Mouse (Mus musculus): Measurements from ENCODE around the gene Gaa.
"Not testable (repeated sequence)": the region's sequence is repeated elsewhere in the genome, so short reads cannot be mapped to it uniquely, and the experiment has no call there.

Gene Gaa

DNA sequence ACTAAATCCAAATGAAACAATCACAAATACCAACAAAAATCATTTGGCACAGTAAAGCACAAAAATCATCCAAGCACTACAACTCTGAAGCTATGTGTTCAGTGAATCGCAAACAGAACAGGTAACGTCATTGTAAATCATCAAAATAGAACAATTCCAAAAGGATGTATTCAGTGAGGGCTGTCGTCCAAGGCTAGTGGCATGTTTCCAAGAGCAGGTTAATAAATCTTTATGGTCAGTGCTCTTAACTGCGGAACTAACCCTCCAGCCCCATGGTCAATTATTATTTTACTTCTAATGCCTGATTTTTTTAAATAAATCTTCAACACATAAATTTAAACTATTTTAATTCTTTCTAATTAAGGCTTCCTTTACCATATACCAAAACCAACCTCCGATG, 11.1 kb upstream of the Gaa start:
- DNase-seq: not testable (repeated sequence)

DNA sequence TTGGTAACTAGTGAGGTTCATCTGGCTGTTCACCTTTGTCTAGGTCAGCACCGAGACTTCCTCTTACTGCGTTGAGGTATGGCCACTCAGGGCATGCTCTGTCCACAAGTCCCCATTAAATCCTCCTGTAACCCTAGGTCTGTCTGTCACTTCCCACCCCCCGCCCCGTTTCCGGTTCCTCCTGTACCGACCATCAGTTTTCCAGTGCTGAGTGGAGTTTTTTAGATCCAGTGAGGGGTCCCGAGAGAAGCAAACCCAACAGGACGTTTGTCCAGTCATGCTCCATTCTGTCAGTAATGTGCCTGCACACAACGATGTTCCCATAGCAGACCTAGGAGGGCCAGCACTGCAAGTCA, 9.5 kb upstream of the Gaa start:
- DNase-seq: no peak

DNA sequence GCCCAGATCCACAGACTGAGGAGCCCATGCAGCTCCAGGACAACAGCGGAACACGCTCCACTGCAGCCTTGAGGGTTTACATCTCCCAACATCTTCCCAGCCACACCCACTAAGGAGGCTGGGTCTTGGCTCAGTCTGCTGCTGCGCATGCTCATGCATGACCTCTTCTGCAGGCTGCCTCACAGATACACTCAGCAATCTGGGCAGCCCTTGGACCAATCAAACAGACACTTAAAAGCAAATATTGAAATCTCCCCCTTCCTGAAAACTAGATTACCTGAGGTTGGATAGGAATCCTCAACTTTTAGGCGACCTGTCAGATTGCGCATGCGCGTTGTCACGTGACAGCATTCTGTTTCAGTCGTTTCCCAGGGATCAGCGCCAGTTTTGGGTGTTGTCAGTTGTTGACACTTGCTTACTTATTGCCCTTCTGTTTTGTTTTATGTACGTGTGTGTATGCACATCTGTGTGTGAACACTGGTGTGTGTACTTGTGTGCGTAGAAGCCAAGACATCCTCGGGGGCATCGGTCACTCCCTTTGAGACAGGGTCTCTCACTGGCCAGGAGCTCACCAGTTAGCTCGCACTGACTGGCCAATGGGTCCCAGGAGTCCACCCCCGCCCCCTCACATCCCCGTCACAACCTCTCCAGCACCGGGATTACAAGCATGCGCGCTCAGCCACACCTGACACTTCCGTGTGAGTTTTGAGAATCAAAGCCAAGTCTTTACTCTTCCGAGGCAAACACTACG, 8.9 kb upstream of the Gaa start:
- DNase-seq: peak; percentile 64

DNA sequence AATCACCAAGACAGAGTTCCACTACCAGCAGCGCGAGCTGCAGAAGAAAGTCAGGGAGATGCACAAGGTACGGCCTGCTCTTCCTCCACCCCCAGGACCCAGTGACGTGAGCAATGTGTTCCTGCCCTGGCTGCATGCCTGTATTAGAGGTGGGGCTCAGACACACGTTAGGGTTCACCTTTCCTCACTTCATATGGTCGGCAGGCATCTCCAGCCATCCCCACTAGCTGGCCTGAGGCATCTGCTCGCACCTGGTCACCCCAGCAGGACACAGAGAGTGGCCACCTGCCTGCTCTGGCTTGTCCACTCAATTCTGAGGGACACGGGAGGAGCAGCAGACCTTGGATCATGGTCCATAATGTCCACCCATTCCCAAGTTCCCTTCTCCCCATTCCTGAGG, 7.7 kb upstream of the Gaa start:
- no peak for DNase-seq

DNA sequence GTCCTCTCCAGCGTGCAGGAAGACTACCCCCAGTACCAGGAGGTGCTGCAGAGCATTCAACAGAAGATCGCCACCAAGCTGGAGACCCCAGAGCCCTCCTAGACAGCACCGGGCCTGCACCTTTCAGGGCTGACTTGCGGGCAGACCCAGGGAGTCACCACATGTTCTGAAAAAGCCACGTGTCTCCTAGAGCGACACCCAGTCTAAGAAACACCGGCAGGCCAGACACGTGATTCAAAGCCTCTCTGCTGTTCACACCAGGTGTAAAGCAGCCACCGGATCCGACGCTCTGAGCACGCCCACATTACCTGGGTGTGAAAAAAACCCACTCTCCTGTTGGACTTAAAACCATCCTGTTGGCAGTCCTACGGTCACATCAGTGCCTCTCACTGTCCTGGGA, 3.3 kb upstream of the Gaa start:
- DNase-seq: no peak

DNA sequence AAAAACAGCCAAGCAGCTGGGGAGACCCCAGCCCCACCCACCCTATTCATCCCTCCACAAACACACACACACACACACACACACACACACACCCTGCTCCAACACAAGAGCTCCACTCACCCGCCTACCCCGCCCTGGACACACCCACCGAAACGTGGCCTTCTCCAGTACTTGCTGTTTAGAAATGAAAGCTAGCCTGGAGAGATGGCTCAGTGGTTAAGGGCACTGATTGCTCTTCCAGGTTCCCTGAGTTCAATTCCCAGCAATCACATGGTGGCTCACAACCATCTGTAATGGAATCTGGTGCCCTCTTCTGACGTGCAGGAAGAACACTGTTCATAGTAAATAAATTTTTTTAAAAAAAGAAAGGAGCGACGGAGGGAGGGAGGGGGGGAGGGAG, 1.9 kb upstream of the Gaa start:
- DNase-seq: peak; percentile 36

DNA sequence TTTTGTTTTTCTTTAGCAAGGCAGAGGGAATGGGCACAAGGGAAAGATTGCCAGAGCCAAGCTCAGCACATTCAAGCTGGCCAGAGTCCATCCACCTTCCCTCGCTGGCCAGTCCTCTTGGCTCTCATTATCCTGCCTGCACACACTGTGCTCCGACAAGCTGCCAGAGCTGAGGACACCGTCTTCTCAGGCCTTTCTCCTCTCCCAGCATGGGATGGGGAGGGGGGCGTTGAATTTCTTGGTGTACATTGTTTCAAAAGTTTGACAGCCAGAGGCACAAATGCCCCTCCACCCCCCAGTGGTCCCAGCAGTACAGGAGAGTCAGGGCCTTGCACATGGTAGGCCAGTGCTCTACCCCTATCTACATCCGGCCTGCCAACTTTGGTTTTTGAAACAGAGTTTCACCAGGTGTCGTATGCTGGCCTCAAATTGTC, 429 bp upstream of the Gaa start:
- no peak for DNase-seq

DNA sequence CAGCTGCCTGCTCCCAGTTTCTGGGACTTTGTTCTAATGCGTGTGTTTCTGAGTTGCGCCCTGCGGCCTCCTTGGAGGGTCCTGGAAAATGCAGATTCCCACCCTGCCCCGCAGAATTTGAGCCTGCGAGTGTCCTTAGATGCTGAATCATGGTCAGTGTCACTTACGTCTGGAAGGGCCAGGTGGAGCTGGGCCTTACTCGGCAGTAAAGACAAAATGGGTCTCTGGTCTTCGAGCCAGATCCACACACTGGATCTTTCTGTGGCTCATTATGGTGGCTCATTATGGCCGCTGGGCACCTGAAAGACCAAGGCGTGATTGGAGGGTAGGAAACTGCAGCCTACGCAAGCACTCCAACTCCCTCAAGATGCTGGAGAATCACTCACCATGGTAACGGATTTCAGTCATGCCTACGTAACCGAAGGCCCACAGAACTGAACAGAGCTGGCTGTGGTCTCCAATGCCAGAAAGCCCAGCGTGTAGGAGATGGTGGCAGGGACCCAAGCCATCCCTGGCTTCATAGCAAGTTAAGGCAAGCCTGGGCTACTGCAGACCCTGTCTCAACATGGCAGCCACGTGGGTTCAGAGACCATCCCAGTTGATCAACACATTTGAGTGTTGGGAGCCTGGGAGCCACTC, 989 bp downstream of the Gaa start:
- DNase-seq: no peak

DNA sequence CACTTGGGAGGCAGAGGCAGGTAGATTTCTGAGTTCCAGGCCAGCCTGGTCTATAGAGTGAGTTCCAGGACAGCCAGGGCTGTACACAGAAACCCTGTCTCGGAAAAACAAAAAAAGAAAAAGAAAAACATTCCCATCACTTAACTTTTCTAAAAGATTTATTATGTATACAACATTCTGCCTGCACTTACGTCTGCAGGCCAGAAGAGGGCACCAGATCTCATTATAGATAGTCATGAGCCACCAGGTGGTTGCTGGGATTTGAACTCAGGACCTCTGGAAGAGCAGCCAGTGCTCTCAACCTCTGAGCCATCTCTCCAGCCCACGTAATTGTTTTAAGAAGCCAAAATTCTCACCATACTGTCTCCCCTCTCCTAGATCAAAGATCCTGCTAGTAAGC, 4.8 kb downstream of the Gaa start:
- not testable (repeated sequence) for DNase-seq

DNA sequence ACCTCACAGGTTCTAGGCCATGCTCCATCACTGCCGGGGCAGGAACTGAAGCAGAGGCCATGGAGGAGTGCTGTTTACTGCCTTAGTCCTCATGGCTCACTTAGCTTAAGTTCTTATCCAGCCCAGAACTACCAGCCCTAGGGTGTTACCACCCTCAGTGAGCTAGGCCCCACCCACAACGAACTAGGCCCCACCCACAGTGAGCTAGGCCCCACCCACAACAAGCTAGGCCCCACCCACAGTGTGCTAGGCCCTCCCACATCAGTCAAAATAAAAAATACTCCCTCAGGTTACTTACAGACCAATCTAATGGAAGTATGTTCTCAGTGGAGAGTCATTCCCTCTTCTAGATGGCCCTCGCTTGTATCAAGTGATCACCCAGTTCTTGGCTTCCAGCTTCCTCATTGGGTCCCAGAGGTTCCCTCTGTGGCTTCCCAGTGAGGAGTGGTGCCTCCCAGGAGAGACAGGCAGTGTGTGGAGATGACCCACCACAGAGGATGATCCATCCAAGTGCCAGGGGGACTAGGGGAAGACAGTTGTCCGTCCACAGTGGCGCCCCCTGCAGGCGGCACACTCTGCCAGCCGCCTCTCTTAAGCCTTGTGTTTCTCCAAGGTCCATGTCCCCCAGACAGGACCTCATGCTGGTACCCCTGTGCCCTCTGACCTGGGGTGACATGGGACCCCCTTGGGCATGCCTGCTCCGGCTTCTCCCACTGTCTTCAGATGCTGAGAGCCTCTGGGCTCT, 5.7 kb downstream of the Gaa start:
- no peak for DNase-seq

DNA sequence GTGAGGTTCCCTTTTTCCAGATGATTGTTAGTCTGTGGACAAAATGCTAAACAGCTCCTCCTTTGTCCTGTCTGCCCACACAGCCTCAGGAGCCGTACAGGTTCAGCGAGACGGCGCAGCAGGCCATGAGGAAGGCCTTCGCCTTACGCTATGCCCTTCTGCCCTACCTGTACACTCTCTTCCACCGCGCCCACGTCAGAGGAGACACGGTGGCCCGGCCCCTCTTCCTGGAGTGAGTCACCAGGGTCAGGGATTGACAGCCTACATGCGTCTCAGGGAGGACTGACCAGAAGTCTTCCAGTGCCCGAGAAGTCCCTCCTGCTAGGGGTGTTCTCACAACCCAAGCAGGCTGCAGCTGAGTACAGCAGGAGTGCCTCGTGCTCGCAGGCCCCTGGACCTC, 13.3 kb downstream of the Gaa start:
- DNase-seq: no peak

DNA sequence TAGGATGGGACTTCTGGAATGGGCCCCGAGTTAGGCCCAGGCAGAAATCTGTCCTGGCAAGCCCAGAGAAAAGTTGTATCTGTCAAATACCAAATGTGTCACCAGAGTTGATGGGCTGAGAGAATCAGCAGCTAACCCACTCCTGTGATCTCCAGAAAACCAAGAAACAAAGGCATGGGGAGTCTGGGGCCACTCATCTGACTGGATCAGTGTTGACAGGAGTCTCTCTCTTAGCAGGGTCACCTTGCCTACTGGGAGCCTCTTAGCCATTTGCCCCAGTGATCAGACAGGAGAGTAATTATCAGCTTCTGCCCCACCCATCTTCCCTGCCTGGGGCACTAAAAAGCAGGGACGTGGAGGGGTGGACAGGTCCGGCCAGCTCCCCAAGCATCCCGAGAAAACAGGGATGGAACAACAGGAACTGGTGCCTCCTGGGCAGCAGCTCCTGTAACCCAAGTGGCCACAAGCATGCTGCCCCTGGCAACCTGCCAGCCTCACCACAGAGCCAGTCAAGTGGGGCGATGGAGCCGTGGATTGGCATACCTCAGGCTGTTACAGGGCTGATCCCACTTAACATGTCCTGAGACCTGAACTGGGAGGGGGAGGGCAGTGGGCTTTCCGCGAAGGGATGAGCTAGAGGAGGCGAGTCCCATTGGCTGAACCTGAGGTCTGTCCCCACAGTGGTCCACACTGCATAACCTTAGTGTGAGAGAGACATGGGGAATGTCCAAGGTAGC, 18.3 kb downstream of the Gaa start:
- DNase-seq: no peak

DNA sequence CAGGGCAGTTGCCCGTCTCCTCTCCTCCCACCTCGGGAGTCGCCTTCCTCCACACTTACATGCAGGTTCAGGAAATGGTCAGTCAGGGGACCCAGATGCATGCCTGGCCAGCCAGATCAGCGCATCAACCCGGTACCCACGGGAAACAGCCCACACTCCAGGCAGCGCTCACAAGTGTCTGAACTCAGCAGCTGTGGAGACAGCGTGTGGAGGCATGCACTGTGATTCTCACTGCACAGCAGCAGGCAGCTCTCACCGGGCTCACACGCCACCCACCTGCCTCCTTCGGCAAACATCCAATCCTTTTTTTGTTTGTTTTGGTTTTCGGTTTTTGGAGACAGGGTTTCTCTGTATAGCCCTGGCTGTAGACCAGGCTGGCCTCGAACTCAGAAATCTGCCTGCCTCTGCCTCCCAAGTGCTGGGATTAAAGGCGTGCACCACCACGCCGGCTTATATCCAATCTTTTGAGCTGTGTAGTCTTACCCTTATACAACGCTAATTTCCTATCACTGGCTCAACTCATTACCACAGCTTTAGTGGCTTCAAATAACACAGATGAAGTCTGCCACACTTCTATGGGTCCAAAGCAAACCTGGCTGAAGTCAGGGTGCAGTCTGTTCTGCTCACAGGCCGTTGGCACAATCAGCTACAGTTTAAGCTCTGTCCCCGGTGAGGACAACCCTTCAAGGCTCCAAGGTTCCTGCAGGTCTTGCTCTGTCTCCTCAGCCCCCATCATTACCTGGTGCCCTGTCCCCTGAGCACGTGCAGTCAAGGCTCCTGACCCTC, 19.7 kb downstream of the Gaa start:
- DNase-seq: no peak

DNA sequence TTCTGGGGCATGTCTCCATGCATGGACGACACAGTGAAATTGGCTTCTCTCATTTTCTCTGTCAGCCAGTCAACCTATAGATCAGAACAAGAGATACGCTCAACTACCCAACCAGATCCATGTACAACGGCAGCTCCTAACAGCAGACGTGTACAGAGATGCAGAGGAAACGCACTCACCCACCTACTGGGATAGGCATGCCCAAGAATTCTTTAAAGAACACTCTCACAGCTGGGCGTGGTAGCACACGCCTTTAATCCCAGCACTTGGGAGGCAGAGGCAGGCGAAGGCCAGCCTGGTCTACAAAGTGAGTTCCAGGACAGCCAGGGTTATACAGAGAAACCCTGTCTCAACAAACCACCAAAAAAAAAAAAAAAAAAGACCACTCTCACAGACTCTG, 25.2 kb downstream of the Gaa start:
- DNase-seq: not testable (repeated sequence)

DNA sequence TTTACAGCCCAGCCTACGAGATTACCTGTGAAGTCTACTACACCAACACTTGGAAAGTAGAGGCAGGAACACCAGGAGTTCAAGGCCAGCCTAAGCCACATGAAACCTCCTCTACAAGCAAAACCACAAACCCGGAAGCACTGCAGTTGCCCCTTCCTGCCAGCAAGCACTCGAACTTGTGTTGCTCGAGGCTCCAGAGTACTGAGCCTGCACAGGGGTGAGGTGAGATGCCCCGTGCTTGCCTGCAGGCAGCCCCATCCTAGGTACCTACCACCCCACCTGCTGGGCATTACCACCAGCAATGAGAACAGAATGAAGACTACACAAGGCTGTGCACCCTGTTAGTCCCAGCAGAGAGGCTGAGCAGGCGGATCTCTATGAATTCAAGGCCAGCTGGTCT, 30.3 kb downstream of the Gaa start:
- DNase-seq: no peak

DNA sequence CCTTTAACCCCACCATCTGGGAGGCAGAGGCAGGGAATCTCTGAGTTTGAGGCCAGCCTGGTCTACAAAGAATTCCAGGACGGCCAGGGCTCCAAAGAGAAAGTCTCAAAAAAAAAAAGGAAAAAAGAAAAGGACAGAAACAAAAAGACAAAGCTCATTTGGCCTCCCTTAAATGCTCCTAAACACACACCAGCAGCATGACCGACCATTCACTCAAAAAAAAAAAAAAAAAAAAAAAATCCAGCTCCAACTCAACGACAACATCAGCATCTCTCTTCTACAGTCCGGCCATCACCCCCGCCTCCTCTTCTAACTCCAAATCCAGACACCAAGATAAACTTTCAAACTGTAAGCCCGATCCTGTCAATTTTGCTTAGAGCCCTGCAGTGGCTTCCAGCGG, 31.2 kb downstream of the Gaa start:
- no peak for DNase-seq

DNA sequence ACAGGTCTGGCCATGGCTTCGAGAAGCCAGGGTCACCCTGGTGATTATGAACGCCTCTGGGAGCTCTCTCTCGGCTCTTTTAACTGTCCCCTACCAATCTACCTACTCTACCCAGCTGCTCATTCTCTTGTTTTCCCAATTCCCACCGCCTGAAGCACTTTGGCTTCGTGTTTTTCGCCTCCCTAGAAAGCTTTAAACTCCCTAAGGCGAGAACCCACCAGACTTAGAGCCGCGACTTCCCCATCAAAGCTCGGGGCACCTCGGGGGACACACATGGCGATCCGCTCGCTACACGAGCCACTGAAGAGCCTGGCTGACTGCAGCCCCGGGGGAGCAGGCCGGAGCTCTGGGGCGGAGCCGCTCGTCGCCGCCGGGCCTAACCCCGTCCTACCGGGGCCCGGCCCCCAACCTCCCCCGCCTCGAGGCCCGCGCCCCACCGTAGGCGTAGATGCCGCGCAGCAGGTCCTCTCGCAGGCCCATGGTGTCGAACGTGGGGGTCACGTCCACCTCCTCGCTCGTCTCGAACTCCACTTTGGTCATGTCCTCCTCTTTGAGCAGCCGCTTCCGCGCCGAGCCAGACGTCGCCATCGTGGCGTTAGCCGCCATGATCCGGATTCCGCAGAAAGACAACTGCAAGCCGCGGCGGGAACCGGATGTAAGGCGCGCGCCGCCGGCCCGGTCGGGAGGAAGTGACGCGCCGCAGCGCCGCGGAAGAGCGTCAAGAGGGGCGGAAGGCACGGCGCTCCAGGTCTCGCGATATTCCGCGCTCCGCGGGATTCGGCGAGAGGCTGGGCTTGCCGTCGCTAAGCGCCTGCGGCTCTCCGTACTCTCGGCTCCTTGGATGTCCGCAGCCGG, 31.9 kb downstream of the Gaa start, which contains the start of gene Eif4a3:
TSS of gene Eif4a3 (minus strand) at position 699 of the 855 bp plus-strand sequence.
- DNase-seq: peak; percentile 95

DNA sequence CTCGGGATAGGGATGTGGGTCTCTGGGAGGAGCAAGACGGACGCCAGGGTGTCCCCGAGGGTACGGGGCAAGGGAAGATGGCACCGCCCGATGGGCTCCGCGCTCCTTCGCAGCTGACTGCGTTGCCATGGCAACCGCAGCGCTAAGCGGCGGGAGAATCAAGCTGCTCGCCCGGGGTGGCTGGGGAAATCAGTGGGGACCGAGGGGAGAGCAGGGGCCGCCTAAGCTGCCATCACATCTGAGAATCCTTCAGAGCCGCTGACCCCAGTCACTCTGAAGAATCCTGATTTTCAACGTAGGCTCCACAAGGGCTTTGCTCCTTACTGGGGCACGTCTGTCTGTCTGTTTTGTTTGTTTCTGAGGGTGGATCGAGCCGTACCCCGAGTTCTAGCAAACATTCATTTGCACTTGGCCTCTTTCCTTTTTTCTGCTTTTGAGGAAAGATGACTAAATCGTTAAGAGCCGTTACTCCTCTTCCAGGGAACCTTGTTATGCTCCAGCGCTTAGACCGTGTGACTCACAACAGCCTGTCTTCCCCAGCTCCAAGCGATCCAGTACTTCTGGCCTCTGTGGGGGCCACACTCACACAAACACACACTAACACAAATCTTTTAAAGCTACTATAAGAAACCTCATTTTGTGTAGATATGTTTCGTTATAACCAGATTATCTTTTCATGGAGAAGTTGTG, 32.7 kb downstream of the Gaa start:
- no peak for DNase-seq

DNA sequence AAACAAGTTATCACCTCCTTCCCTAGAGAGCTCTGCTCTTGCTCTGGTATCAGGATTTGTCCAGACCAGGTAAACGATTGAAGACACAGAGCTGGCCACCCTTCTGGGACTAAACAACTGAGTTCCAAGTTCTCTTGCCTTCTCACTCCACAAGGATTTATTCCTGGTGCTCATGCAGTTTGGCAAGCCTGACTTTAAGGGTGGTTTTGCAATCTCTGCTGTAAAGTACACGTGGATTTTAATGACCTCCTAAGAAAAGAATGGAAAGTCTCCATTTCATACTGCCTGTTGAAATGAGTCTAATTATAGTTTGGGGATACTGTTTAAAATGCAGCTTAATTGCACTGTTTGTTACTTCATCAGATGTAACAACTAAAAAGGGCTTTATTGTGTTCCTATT, 33.3 kb downstream of the Gaa start:
- no peak for DNase-seq

DNA sequence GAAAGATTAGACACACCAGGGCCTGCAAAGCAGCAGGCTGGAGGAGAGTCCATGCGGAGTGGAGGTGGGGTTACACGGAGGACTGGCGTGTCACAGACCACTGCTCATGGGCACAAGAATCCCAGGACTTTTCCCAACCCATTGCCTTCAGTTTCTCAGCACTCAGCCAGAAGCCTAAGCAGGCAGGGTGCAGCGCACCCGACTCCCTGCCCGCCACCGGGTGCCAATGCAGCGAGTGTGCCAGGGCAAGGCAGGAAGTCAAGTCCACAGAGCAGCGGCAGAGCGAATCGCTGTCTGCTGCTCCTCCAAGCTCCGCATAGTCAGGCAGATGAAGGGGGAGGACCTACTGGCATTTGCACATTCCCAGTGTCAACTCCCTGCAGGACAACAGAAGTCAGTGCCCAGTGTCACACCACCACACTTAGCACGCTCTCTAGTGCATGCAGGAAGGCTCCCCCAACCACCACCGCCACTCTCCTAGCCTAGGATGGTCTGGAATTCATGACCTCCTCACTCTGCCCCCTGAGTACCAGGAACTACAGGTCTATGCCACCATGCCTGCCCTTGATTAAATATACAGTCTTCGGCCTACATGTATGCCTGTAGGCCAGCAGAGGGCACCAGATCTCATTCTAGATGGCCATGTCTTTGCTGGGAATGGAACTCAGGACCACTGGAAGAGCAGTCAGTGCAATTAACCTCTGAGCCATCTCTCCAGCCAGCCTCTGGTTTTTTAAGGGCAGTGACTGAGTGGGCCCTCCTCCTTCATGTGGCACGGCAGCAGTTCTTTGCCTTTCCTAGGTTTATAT, 37.4 kb downstream of the Gaa start:
- DNase-seq: peak; percentile 49
